Mouse (Mus musculus) heart, embryonic 11.5 days (tissue): ENCODE measurements at regions not wholly inside any gene's neighbourhood (a gene's known extent, or its start where the extent isn't known, plus 50 kb on each side); places are given as distances from the start of the nearest gene placed in this dataset.

Experiments
- ATAC-seq: fragments of 200-750 bp; cut with Nextera tagmentation; replicated peaks from 2 replicates; pipeline ENCODE4 v1.8.0; 2017; ENCODE audit warnings: moderate library complexity; ENCODE audit not compliant: insufficient number of reproducible peaks, low FRiP score, low TSS enrichment
- H3K27ac ChIP-seq: fragments of 300-500 bp; sonication (generic); 2 replicates; pipeline ENCODE4 v1.5.1; 2014; ENCODE audit warnings: mild to moderate bottlenecking, low read depth, low read length
- H3K27me3 ChIP-seq: fragments of 300-500 bp; sonication (generic); 2 replicates; pipeline ENCODE4 v1.6.1; 2014; ENCODE audit warnings: mild to moderate bottlenecking, low read length, mixed read lengths; ENCODE audit not compliant: control insufficient read depth, insufficient read depth
- H3K36me3 ChIP-seq: fragments of 300-500 bp; sonication (generic); 2 replicates; pipeline ENCODE4 v1.6.1; 2014; ENCODE audit warnings: mild to moderate bottlenecking, low read length, moderate library complexity, mixed read lengths; ENCODE audit not compliant: control insufficient read depth, insufficient read depth
- H3K4me1 ChIP-seq: fragments of 300-500 bp; sonication (generic); 2 replicates; pipeline ENCODE4 v1.6.1; 2014; ENCODE audit warnings: low read length; ENCODE audit not compliant: control insufficient read depth, insufficient read depth
- H3K4me2 ChIP-seq: fragments of 300-500 bp; sonication (generic); 2 replicates; pipeline ENCODE4 v1.6.1; 2014; ENCODE audit warnings: mild to moderate bottlenecking, moderate library complexity
- H3K4me3 ChIP-seq: fragments of 300-500 bp; sonication (generic); 2 replicates; pipeline ENCODE4 v1.5.1; 2014; ENCODE audit warnings: low read depth, low read length
- H3K9ac ChIP-seq: fragments of 300-500 bp; sonication (generic); 2 replicates; pipeline ENCODE4 v1.6.1; 2014; ENCODE audit warnings: mild to moderate bottlenecking, low read depth, low read length, moderate library complexity
- H3K9me3 ChIP-seq: fragments of 300-500 bp; sonication (generic); replicated peaks from 2 replicates; pipeline ENCODE4 v1.6.1; 2016; ENCODE audit warnings: low read length; ENCODE audit not compliant: control insufficient read depth
- WGBS: fragments of 180-500 bp; shearing (Covaris S2); extraction: QIAGEN DNeasy Blood & Tissue Kit; methylation state at CpG from one replicate; pipeline ENCODE4 v1.1.7; 2014; ENCODE audit not compliant: insufficient replicate concordance; 5-methylcytosine and 5-hydroxymethylcytosine counted together

DNA sequence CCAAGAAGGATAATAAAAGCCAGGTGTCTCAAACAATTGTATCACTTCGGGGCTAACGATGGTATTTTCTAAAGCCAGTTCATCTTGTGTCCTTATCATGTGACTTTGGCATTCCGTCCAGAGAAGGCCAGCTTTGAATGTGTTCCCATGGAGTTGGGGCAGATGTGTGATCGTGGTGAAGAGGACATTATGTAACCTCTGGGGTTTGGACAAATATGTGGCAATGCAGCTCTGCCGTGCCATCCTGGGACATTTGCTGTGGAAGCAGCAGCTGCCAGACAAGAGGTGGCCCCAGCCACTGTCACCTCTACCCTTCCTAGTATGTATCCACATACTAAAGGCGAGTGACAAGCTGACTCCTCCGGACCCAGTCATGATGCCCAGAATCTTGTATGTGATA lies 60.8 kb upstream of the Prok2 start:
- no peaks in the 10 kb centered on the region for H3K27me3 ChIP-seq
- 81% methylated on average over 7 of the region's 7 CpGs for WGBS
- ATAC-seq: no peak

DNA sequence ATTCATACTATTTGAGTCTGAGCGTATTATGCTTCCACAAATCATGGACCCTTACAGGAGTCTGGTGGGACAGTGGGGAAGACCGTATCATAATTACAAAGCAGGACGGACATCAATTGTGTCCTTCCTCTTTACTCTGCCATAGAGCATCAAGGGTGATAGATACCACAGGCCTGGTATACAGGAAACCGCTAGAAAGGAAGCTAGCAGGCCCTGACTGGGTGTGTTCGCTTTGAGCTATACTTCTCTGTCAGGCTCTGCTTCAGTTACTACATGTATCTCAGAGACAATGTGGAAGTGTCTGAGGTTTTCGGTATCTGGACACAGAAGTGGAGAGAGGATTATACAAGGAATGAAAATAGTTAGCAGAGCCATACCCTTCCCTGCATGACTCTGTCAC lies 59.0 kb upstream of the Prok2 start:
- 68% methylated on average over 6 of the region's 6 CpGs for whole genome bisulfite sequencing
- no peaks in the 10 kb centered on the region for H3K36me3 ChIP-seq
- H3K4me3 ChIP-seq: no peak overlapping the region
- H3K27ac ChIP-seq: no peak overlapping the region
- ATAC-seq: no peak
- no peak overlapping the region for H3K9ac ChIP-seq
- H3K4me2 ChIP-seq: no peak overlapping the region
- 0 out of 2 replicates have a peak, but pooled peaks cover 2% of the 10 kb centered on the region for H3K4me1 ChIP-seq
- no peaks in the 10 kb centered on the region for H3K9me3 ChIP-seq
- H3K27me3 ChIP-seq: no peaks in the 10 kb centered on the region

More for the DNA sequence above, 60.8 kb upstream of the Prok2 start:
- Histone ChIP-seq H3K4me2 (no peak overlapping the region), H3K36me3 (no peaks in the 10 kb centered on the region), H3K27ac (no peak overlapping the region), H3K4me1 (0 out of 2 replicates have a peak, but pooled peaks cover 2% of the 10 kb centered on the region), H3K4me3 (no peak overlapping the region), H3K9ac (no peak overlapping the region), H3K9me3 (no peaks in the 10 kb centered on the region)

DNA sequence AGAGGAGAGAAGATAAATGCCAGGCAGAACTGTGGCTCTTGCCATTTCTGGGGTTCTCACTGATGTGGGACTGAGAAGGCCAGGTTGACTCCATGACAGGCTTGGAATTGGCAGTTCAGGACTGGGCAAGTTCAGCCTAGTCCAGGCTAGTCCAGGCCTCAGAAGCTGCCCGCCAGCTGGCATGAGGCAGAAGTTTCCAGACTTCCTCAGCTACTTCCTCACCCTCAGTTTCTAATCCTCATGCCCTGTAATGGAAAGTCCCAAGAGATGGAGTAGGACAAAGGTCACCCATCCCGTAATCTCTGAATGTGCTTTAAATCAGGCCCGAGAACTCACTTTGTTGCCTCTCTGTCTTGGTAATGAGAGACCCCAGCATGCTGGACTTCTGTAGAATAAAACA lies 58.6 kb upstream of the Prok2 start:
- H3K4me3 ChIP-seq: no peak overlapping the region
- no peak for ATAC-seq
- 0 out of 2 replicates have a peak, but pooled peaks cover 2% of the 10 kb centered on the region for H3K4me1 ChIP-seq
- no peak overlapping the region for H3K9ac ChIP-seq
- no peaks in the 10 kb centered on the region for H3K36me3 ChIP-seq
- no peak overlapping the region for H3K27ac ChIP-seq
- no peaks in the 10 kb centered on the region for H3K9me3 ChIP-seq
- H3K4me2 ChIP-seq: no peak overlapping the region
- 78% methylated on average over 3 of the region's 3 CpGs for WGBS
- no peaks in the 10 kb centered on the region for H3K27me3 ChIP-seq

DNA sequence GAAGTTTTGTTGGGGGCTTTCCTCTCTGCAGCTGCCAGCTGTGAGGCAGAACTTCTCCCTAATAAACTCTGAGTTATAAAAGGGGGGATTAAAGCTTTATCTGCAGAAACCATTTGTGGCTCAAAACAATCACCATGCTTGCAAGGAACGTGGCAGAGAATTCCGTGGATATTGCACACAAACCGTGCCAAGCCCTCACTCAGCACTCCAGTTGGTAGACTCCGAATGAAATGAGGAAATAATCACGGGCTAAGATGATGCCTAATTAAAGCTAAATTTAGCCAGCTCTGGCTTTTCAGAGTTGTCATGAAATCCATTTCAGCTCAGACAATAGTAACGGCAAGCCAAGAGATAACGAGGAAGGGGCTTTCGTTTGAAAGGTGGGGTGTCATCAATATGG lies 58.1 kb upstream of the Prok2 start:
- Histone ChIP-seq H3K4me3 (no peak overlapping the region), H3K9me3 (no peaks in the 10 kb centered on the region), H3K27ac (no peak overlapping the region), H3K4me1 (0 out of 2 replicates have a peak, but pooled peaks cover 2% of the 10 kb centered on the region), H3K36me3 (no peaks in the 10 kb centered on the region), H3K27me3 (no peaks in the 10 kb centered on the region), H3K9ac (no peak overlapping the region), H3K4me2 (no peak overlapping the region)
- no peak for ATAC-seq
- WGBS: 68% methylated on average over 8 of the region's 8 CpGs

DNA sequence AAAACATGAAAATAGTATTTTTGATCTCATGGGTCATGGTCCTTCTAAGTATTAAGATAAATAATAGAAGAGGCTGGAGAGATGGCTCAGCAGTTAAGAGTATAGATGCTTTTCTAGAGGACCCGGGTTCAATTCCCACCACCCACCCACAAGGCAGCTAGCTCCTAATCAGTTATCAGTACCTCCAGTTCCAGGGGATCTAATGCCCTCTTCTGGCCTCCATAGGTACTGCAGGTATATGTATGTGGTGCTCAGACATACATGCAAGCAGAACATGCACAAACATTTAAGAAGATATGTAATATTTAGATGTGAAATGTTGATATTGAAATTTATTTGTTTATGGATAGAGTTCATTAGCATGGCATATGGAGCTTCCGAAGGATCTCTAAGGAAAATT lies 56.8 kb upstream of the Prok2 start:
- 71% methylated on average over 2 of the region's 2 CpGs for WGBS
- no peak for ATAC-seq

More for the DNA sequence above, 56.8 kb upstream of the Prok2 start:
- Histone ChIP-seq H3K4me3 (no peak overlapping the region), H3K27me3 (no peaks in the 10 kb centered on the region), H3K27ac (no peak overlapping the region), H3K36me3 (no peaks in the 10 kb centered on the region), H3K4me2 (no peak overlapping the region), H3K9ac (no peak overlapping the region), H3K4me1 (0 out of 2 replicates have a peak, but pooled peaks cover 2% of the 10 kb centered on the region), H3K9me3 (no peaks in the 10 kb centered on the region)
